Mouse (Mus musculus): Measurements from ENCODE around the gene Lemd1. TPM values are rescaled to one million over a fixed set of nuclear protein-coding genes. Genes with fewer than 3 reads are reported as not detected.
"Not testable (repeated sequence)": the region's sequence is repeated elsewhere in the genome, so short reads cannot be mapped to it uniquely, and the experiment has no call there.

The Lemd1 gene
- polyA plus RNA-seq, 1 experiment = not detected

GRCm38 (mm10) chr1:132267959-132268358 lies 76.7 kb downstream of the Lemd1 start:
- WGBS = 26% methylated on average over 2 of the region's 2 CpGs
- Histone ChIP-seq H3K4me3 (ENCODE audit: insufficient read depth, low read depth, low read length) (no peak overlapping the region), H3K4me1 (ENCODE audit: control insufficient read depth, insufficient read depth, low read length) (peaks cover 15% of the 10 kb centered on the region), H3K27ac (ENCODE audit: insufficient read depth, low read depth, low read length) (0 out of 2 replicates have a peak overlapping the region, but pooled peaks have one; percentile 33)
- TF ChIP-seq POLR2A (IDR thresholded peaks at IDR 0.05; ENCODE audit: insufficient read depth, low read depth, low read length) (no peak), CTCF (IDR thresholded peaks at IDR 0.05; ENCODE audit: insufficient read depth, low read depth, low read length) (no peak)

- Histone ChIP-seq H3K4me1 (ENCODE audit: control insufficient read depth, insufficient read depth, low read length) (peaks cover 15% of the 10 kb centered on the region), H3K4me3 (ENCODE audit: insufficient read depth, low read depth, low read length) (no peak overlapping the region), H3K27ac (ENCODE audit: insufficient read depth, low read depth, low read length) (no peak overlapping the region)
- no peak for TF ChIP-seq POLR2A (IDR thresholded peaks at IDR 0.05; ENCODE audit: insufficient read depth, low read depth, low read length)
- 32% methylated on average over 7 of the region's 7 CpGs for WGBS
These were observed 77.3 kb downstream of the Lemd1 start for GRCm38 (mm10) chr1:132268418-132269060.

GRCm38 (mm10) chr1:132271237-132271636 lies 80.0 kb downstream of the Lemd1 start:
- WGBS = 78% methylated on average over 3 of the region's 3 CpGs
- no peak overlapping the region for H3K27ac ChIP-seq (ENCODE audit: insufficient read depth, low read depth, low read length)
- TF ChIP-seq POLR2A (IDR thresholded peaks at IDR 0.05; ENCODE audit: insufficient read depth, low read depth, low read length) (no peak), CTCF (IDR thresholded peaks at IDR 0.05; ENCODE audit: insufficient read depth, low read depth, low read length) (no peak)
- peaks cover 15% of the 10 kb centered on the region for H3K4me1 ChIP-seq (ENCODE audit: control insufficient read depth, insufficient read depth, low read length)
- no peak overlapping the region for H3K4me3 ChIP-seq (ENCODE audit: insufficient read depth, low read depth, low read length)

GRCm38 (mm10) chr1:132276694-132277093 lies 85.5 kb downstream of the Lemd1 start:
- Histone ChIP-seq H3K4me3 (ENCODE audit: insufficient read depth, low read depth, low read length) (no peak overlapping the region), H3K4me1 (ENCODE audit: control insufficient read depth, insufficient read depth, low read length) (no peaks in the 10 kb centered on the region), H3K27ac (ENCODE audit: insufficient read depth, low read depth, low read length) (no peak overlapping the region)
- TF ChIP-seq CTCF (IDR thresholded peaks at IDR 0.05; ENCODE audit: insufficient read depth, low read depth, low read length) (no peak), POLR2A (IDR thresholded peaks at IDR 0.05; ENCODE audit: insufficient read depth, low read depth, low read length) (no peak)
- 93% methylated on average over 3 of the region's 3 CpGs for WGBS

- Histone ChIP-seq H3K4me1 (ENCODE audit: control insufficient read depth, insufficient read depth, low read length) (no peaks in the 10 kb centered on the region), H3K27ac (ENCODE audit: insufficient read depth, low read depth, low read length) (no peak overlapping the region), H3K4me3 (ENCODE audit: insufficient read depth, low read depth, low read length) (no peak overlapping the region)
- TF ChIP-seq CTCF (IDR thresholded peaks at IDR 0.05; ENCODE audit: insufficient read depth, low read depth, low read length) = no peak
- no peak for TF ChIP-seq POLR2A (IDR thresholded peaks at IDR 0.05; ENCODE audit: insufficient read depth, low read depth, low read length)
- 86% methylated on average over 6 of the region's 6 CpGs for WGBS
These were observed 85.9 kb downstream of the Lemd1 start for GRCm38 (mm10) chr1:132277124-132277523.

GRCm38 (mm10) chr1:132280636-132281035 lies 89.4 kb downstream of the Lemd1 start:
- H3K4me3 ChIP-seq (ENCODE audit: insufficient read depth, low read depth, low read length); H3K27ac ChIP-seq (ENCODE audit: insufficient read depth, low read depth, low read length); H3K4me1 ChIP-seq (ENCODE audit: control insufficient read depth, insufficient read depth, low read length): not testable (repeated sequence)
- WGBS = 86% methylated on average over 6 of the region's 6 CpGs

- no peak overlapping the region for H3K4me3 ChIP-seq (ENCODE audit: insufficient read depth, low read depth, low read length)
- 58% methylated on average over 8 of the region's 8 CpGs for WGBS
- no peak for TF ChIP-seq CTCF (IDR thresholded peaks at IDR 0.05; ENCODE audit: insufficient read depth, low read depth, low read length)
- TF ChIP-seq POLR2A (IDR thresholded peaks at IDR 0.05; ENCODE audit: insufficient read depth, low read depth, low read length) = no peak
- no peak overlapping the region for H3K27ac ChIP-seq (ENCODE audit: insufficient read depth, low read depth, low read length)
- no peaks in the 10 kb centered on the region for H3K4me1 ChIP-seq (ENCODE audit: control insufficient read depth, insufficient read depth, low read length)
These were observed 90.4 kb downstream of the Lemd1 start for GRCm38 (mm10) chr1:132281523-132282176.

- Histone ChIP-seq H3K4me1 (ENCODE audit: control insufficient read depth, insufficient read depth, low read length) (no peaks in the 10 kb centered on the region), H3K27ac (ENCODE audit: insufficient read depth, low read depth, low read length) (no peak overlapping the region), H3K4me3 (ENCODE audit: insufficient read depth, low read depth, low read length) (no peak overlapping the region)
- no peak for TF ChIP-seq CTCF (IDR thresholded peaks at IDR 0.05; ENCODE audit: insufficient read depth, low read depth, low read length)
- TF ChIP-seq POLR2A (IDR thresholded peaks at IDR 0.05; ENCODE audit: insufficient read depth, low read depth, low read length) = no peak
- WGBS = 100% methylated on average over 2 of the region's 2 CpGs
These were observed 90.9 kb downstream of the Lemd1 start for GRCm38 (mm10) chr1:132282177-132282536.

GRCm38 (mm10) chr1:132283018-132283417 lies 91.8 kb downstream of the Lemd1 start:
- H3K4me3 ChIP-seq (ENCODE audit: insufficient read depth, low read depth, low read length) = no peak overlapping the region
- H3K27ac ChIP-seq (ENCODE audit: insufficient read depth, low read depth, low read length) = no peak overlapping the region
- WGBS = 91% methylated on average over 13 of the region's 13 CpGs

More at GRCm38 (mm10) chr1:132283018-132283417, 91.8 kb downstream of the Lemd1 start:
- TF ChIP-seq POLR2A (IDR thresholded peaks at IDR 0.05; ENCODE audit: insufficient read depth, low read depth, low read length) = no peak
- TF ChIP-seq CTCF (IDR thresholded peaks at IDR 0.05; ENCODE audit: insufficient read depth, low read depth, low read length) = no peak
- H3K4me1 ChIP-seq (ENCODE audit: control insufficient read depth, insufficient read depth, low read length) = peaks cover under 1% of the 10 kb centered on the region; the same call in 1 of the 2 replicates
